ENCODE assay signal across 9 mouse cellular contexts in genomic region chr13:5603905-5604596, GRCm38 (mm10).
DNase-seq lines count a peak whose midpoint lies in the region; ATAC-seq and TF ChIP-seq lines count a peak whose summit lies in the region.
"Had no signal": no experiment of that assay in that cellular context is flagged by ENCODE, and none has a peak within 500 bp of the region (broad histone marks: within the 10 kb centered on the region; RNA-seq: fewer than 3 reads in every experiment).

No protein-coding gene starts in this region.

- H3K4me3 ChIP-seq in bone marrow macrophage, adult 2 months (ENCODE audit: insufficient read depth, low read length) = no peak overlapping the region
- H3K4me3 ChIP-seq in heart, embryonic 10.5 days = no peak overlapping the region
- H3K4me3 ChIP-seq in lung, embryonic 16.5 days (ENCODE audit: low read length) = no peak overlapping the region
- H3K4me3 ChIP-seq in hindbrain, embryonic 14.5 days (replicated peaks; ENCODE audit: low read length) = no peak overlapping the region

- no peak overlapping the region for H3K9ac ChIP-seq in lung, embryonic 16.5 days (ENCODE audit: low read length)
- no peak overlapping the region for H3K9ac ChIP-seq in hindbrain, embryonic 14.5 days

- TF ChIP-seq POLR2A in bone marrow macrophage, adult 2 months (IDR thresholded peaks at IDR 0.05; ENCODE audit: borderline replicate concordance, low read depth, low read length) = no peak

- peaks cover 26% of the 10 kb centered on the region for H3K4me1 ChIP-seq in bone marrow macrophage, adult 2 months (ENCODE audit: control insufficient read depth, insufficient read depth, low read length)
- peaks cover 13% of the 10 kb centered on the region; the same call in 1 of the 2 replicates for H3K4me1 ChIP-seq in heart, embryonic 10.5 days
- H3K4me1 ChIP-seq in lung, embryonic 16.5 days (replicated peaks; ENCODE audit: control insufficient read depth, insufficient read depth, low read length) = no peaks in the 10 kb centered on the region; the same call in 1 of the 2 replicates
- H3K4me1 ChIP-seq in hindbrain, embryonic 14.5 days (replicated peaks; ENCODE audit: control insufficient read depth, insufficient read depth, low read length) = no peaks in the 10 kb centered on the region

- H3K36me3 ChIP-seq in heart, embryonic 10.5 days = no peaks in the 10 kb centered on the region
- H3K36me3 ChIP-seq in lung, embryonic 16.5 days (ENCODE audit: control insufficient read depth, insufficient read depth, low read length) = no peaks in the 10 kb centered on the region
- H3K36me3 ChIP-seq in hindbrain, embryonic 14.5 days (replicated peaks; ENCODE audit: control insufficient read depth, insufficient read depth) = no peaks in the 10 kb centered on the region

- no peaks in the 10 kb centered on the region for H3K27me3 ChIP-seq in heart, embryonic 10.5 days (ENCODE audit: insufficient read depth, poor library complexity, severe bottlenecking)
- H3K27me3 ChIP-seq in lung, embryonic 16.5 days (ENCODE audit: control insufficient read depth, insufficient read depth, low read depth, low read length) = no peaks in the 10 kb centered on the region
- no peaks in the 10 kb centered on the region for H3K27me3 ChIP-seq in hindbrain, embryonic 14.5 days (ENCODE audit: control insufficient read depth, insufficient read depth, low read length)

- H3K4me2 ChIP-seq in lung, embryonic 16.5 days (ENCODE audit: low read depth, low read length) = no peak overlapping the region
- no peak overlapping the region for H3K4me2 ChIP-seq in hindbrain, embryonic 14.5 days (replicated peaks)

- peak overlapping the region; percentile 96 for H3K27ac ChIP-seq in bone marrow macrophage, adult 2 months (ENCODE audit: insufficient read depth, low read depth, low read length)
- peak overlapping the region; percentile 71 for H3K27ac ChIP-seq in heart, embryonic 10.5 days
- H3K27ac ChIP-seq in lung, embryonic 16.5 days (ENCODE audit: low read length) = peak overlapping the region; percentile 63
- H3K27ac ChIP-seq in hindbrain, embryonic 14.5 days = no peak overlapping the region

- intact Hi-C loops in gastrocnemius, postnatal 36 days (cut with DNase I) = no loop called here

- no peak for TF ChIP-seq CTCF in bone marrow macrophage, adult 2 months (IDR thresholded peaks at IDR 0.05; ENCODE audit: low read depth, low read length)

- H3K9me3 ChIP-seq in heart, embryonic 10.5 days = no peaks in the 10 kb centered on the region
- H3K9me3 ChIP-seq in lung, embryonic 16.5 days (ENCODE audit: control insufficient read depth, low read length) = no peaks in the 10 kb centered on the region
- H3K9me3 ChIP-seq in hindbrain, embryonic 14.5 days (ENCODE audit: control insufficient read depth, low read length) = no peaks in the 10 kb centered on the region

- WGBS in heart, embryonic 10.5 days = 27% methylated on average over 5 of the region's 5 CpGs
- 40% methylated on average over 5 of the region's 5 CpGs for WGBS in lung, embryonic 16.5 days
- 63% methylated on average over 5 of the region's 5 CpGs for WGBS in hindbrain, embryonic 14.5 days

- ATAC-seq in lung, embryonic 16.5 days (ENCODE audit: low read depth) = peak; percentile 89
- ATAC-seq in hindbrain, embryonic 14.5 days (ENCODE audit: low FRiP score) = no peak

- peak; percentile 15 for DNase-seq in layer of hippocampus, adult 9-10 months (ENCODE audit: low spot score)
- DNase-seq in layer of hippocampus, adult 18-20 months (ENCODE audit: low spot score in 2 of 2) = no peak
- no peak for DNase-seq in heart, embryonic 10.5 days (ENCODE audit: low spot score)
- DNase-seq in cerebellum, adult 18-20 months = no peak
- DNase-seq in hindbrain, embryonic 14.5 days (ENCODE audit: low spot score) = no peak
- no peak for DNase-seq in gastrocnemius, postnatal 36 days
- DNase-seq: adrenal gland, postnatal 10 days had no signal
